Mouse (Mus musculus): ENCODE measurements around the gene Slc25a35.
"Not testable (repeated sequence)": the region's sequence is repeated elsewhere in the genome, so short reads cannot be mapped to it uniquely, and the experiment has no call there.

The Slc25a35 gene

DNA sequence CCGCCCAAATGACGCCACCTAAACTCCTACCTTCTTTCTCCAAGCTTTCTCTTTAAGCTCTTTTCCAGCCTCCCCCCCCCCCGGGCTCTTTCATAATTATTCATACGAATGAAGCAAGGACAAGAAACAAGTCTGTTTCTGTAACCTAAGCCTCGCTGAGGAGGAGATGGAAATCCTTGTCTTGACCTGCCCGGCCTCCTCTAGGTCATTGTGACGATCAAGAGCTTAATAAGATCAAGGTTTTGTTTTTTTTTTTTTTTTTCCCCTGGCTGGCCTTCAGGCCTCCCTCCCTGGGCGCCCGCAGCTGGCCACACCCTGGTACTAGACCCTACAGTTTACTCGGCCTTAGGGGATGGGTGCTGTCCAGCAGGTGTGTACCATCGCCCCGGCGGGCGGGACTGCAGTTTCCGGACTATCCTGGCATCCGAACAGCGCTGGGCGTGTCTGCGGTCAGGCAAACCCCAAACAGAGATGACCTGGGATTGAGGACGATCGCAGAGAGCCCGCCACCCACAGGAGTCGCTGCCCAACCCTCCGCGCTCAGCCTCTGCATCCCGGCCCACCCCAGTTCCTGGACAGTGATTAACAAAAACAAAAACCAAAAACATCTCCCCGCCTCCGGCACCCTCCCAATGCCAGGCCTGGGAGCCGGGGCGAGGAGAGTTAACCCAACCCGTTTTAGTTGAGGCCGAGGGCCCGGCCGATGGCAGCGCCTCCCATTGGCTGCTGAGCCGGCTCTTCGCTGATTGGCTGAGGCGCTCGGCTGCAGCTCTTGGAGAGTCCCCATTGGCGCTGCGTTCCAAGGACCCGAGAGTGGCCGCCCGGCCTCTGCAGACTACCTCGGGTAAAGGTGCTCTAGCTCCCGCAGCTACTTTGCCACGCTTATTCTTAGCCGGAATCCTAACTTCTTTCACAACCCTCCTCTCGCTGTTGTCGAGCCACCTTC is at the start of gene Slc25a35:
TSS of gene Slc25a35 (plus strand) at position 795 of the 946 bp plus-strand sequence.
- Histone ChIP-seq H3K4me1 (replicated peaks; ENCODE audit: low read depth, low read length) (peaks cover 60% of the 10 kb centered on the region), H3K9me3 (ENCODE audit: low read length) (no peaks in the 10 kb centered on the region), H3K4me3 (replicated peaks; ENCODE audit: low read length) (peak within 1 kb of the TSS; percentile 82), H3K36me3 (ENCODE audit: insufficient read depth, low read length) (peaks cover 26% of the 10 kb centered on the region), H3K27me3 (ENCODE audit: insufficient read depth, low read length) (no peaks in the 10 kb centered on the region)
- TF ChIP-seq POU5F1 (IDR thresholded peaks at IDR 0.05; ENCODE audit: borderline replicate concordance, low read length), result no peak
- no peak for TF ChIP-seq NANOG (IDR thresholded peaks at IDR 0.05; ENCODE audit: borderline replicate concordance, low read length)
- TF ChIP-seq CTCF (conservative IDR thresholded peaks at IDR 0.05; ENCODE audit: low read length), result no peak

DNA sequence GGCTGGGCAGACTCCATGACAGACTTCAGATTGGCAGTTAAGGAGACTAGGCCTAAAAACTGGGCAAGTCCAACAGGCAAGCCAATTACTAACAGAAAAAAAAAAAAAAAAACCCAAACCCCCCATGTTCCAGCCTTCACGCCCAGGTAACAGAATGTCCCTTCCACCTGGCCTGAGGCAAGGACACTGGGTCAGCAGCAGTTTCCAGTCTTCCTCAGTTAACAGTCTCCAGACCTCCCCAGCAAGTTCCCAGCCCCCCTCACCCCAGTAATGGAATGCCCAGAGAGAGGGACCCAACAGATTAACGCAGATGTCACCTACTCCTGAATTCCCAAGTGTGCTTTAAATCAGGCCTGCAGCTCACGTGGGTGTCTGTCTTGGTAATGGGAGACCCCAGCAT is 44.7 kb upstream of the Slc25a35 start:
- H3K9me3 ChIP-seq (ENCODE audit: low read length), result no peaks in the 10 kb centered on the region
- no peak for TF ChIP-seq POU5F1 (IDR thresholded peaks at IDR 0.05; ENCODE audit: borderline replicate concordance, low read length)
- TF ChIP-seq CTCF (conservative IDR thresholded peaks at IDR 0.05; ENCODE audit: low read length), result no peak
- no peak for TF ChIP-seq NANOG (IDR thresholded peaks at IDR 0.05; ENCODE audit: borderline replicate concordance, low read length)
- peaks cover 14% of the 10 kb centered on the region for H3K27me3 ChIP-seq (ENCODE audit: insufficient read depth, low read length)
- no peak overlapping the region for H3K4me3 ChIP-seq (replicated peaks; ENCODE audit: low read length)
- H3K4me1 ChIP-seq (replicated peaks; ENCODE audit: low read depth, low read length), result peaks cover 15% of the 10 kb centered on the region; the same call in 1 of the 2 replicates
- H3K36me3 ChIP-seq (ENCODE audit: insufficient read depth, low read length), result no peaks in the 10 kb centered on the region

DNA sequence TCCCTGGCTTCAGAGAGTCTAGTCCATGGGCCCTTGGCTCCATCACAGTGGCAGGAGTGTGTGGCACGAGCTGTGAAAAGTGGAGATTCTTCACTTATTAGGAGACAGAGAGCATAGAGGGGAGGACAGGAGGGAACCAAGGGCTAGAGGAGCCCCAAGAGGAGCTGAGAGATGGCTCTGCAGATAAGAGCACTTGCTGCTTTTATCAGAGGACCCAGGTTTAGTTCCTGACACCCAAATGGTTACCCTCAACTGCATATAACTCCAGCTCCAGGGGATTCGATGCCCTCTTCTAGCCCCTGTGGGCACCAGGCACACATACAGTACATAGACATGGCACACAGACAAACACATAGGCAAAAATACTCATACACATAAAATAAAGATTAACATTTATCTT is 43.2 kb upstream of the Slc25a35 start:
- no peaks in the 10 kb centered on the region for H3K9me3 ChIP-seq (ENCODE audit: low read length)

DNA sequence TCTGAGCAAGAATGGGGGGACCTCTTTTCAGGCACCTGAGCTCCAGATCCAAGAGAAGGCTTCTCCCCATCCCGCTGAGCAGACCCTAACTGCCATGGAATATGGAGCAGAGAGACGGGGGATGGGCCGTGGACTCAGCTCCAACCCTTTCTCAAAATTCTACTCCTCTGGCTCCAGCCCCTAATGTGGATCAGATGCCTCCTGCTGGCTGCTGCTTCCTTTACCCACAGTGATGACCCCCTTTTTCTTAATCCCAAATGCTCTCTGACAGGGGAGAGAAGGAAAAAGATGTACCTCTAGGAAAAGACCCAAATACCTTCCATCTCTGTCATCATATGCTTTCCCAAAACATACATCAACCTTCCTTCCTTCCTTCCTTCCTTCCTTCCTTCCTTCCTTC is 41.0 kb upstream of the Slc25a35 start, which contains the start of gene Odf4:
TSS of gene Odf4 (minus strand) at position 101 of the 400 bp plus-strand sequence.
- no peaks in the 10 kb centered on the region for H3K9me3 ChIP-seq (ENCODE audit: low read length)
- H3K27me3 ChIP-seq (ENCODE audit: insufficient read depth, low read length), result peaks cover 19% of the 10 kb centered on the region
- H3K4me1 ChIP-seq (replicated peaks; ENCODE audit: low read depth, low read length), result peaks cover 15% of the 10 kb centered on the region; the same call in 1 of the 2 replicates
- TF ChIP-seq NANOG (IDR thresholded peaks at IDR 0.05; ENCODE audit: borderline replicate concordance, low read length), result no peak
- no peak for TF ChIP-seq POU5F1 (IDR thresholded peaks at IDR 0.05; ENCODE audit: borderline replicate concordance, low read length)
- TF ChIP-seq CTCF (conservative IDR thresholded peaks at IDR 0.05; ENCODE audit: low read length), result no peak
- H3K36me3 ChIP-seq (ENCODE audit: insufficient read depth, low read length), result no peaks in the 10 kb centered on the region
- H3K4me3 ChIP-seq (replicated peaks; ENCODE audit: low read length), result no peak within 1 kb of the TSS

More for the DNA sequence above, 43.2 kb upstream of the Slc25a35 start:
- Histone ChIP-seq H3K4me3 (replicated peaks; ENCODE audit: low read length) (no peak overlapping the region), H3K4me1 (replicated peaks; ENCODE audit: low read depth, low read length) (peaks cover 15% of the 10 kb centered on the region; the same call in 1 of the 2 replicates), H3K27me3 (ENCODE audit: insufficient read depth, low read length) (peaks cover 14% of the 10 kb centered on the region), H3K36me3 (ENCODE audit: insufficient read depth, low read length) (no peaks in the 10 kb centered on the region)
- TF ChIP-seq NANOG (IDR thresholded peaks at IDR 0.05; ENCODE audit: borderline replicate concordance, low read length) (no peak), CTCF (conservative IDR thresholded peaks at IDR 0.05; ENCODE audit: low read length) (no peak), POU5F1 (IDR thresholded peaks at IDR 0.05; ENCODE audit: borderline replicate concordance, low read length) (no peak)

DNA sequence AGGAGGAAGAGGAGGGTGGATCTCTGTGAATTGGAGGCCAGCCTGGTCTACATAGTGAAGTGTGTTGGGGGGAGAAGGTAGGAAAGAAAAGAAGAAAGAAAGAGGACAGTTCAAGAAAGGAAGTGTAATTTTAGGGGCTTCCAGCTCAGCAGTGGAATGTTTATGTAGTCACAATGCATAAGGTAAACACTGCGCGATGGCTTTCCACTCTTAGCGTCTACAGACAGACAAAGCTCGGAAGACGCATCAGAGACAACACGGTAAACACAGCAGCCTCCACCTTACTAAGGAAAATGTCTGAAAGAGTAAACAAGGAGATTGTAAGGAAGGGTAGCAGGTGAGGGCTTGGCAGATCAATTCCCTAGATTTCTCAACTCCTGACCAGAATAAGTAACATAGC is 38.0 kb upstream of the Slc25a35 start:
- peaks cover 8% of the 10 kb centered on the region; the same call in 1 of the 2 replicates for H3K4me1 ChIP-seq (replicated peaks; ENCODE audit: low read depth, low read length)
- no peaks in the 10 kb centered on the region for H3K9me3 ChIP-seq (ENCODE audit: low read length)
- H3K27me3 ChIP-seq (ENCODE audit: insufficient read depth, low read length), result peaks cover 19% of the 10 kb centered on the region
- H3K4me3 ChIP-seq (replicated peaks; ENCODE audit: low read length), result no peak overlapping the region
- no peaks in the 10 kb centered on the region for H3K36me3 ChIP-seq (ENCODE audit: insufficient read depth, low read length)
- TF ChIP-seq CTCF (conservative IDR thresholded peaks at IDR 0.05; ENCODE audit: low read length), result no peak
- no peak for TF ChIP-seq POU5F1 (IDR thresholded peaks at IDR 0.05; ENCODE audit: borderline replicate concordance, low read length)
- TF ChIP-seq NANOG (IDR thresholded peaks at IDR 0.05; ENCODE audit: borderline replicate concordance, low read length), result no peak

DNA sequence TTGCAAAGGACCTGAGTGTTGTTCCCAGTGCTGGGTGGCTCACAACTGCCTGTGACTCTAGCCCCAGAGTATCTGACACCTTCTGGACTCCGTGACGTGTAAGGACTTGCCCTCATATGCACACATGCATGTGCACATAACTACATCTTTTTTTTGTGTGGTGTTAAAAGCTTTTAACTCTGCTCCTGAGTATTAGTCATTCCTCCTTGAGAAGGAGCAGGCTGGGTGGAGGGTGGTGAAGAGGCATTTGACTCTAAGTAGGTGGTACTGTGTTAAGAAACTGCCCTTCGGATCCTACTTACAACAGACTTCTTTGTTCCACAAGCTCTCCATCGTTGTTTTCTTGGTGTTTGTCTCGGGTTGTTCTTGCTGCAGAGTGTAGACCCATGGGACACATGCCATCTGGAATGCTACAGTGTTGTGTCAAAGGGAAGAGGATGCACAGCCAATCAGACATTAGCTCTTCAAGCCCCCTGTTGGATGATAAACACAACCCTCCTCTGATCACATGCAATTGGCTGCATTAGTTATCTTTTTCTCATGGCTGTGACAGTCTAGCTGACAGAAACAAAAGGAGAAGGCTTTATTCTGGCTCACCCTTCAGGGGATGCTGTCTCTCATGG is 33.9 kb upstream of the Slc25a35 start:
- Histone ChIP-seq H3K4me1 (replicated peaks; ENCODE audit: low read depth, low read length) (peaks cover 1% of the 10 kb centered on the region), H3K36me3 (ENCODE audit: insufficient read depth, low read length) (no peaks in the 10 kb centered on the region), H3K4me3 (replicated peaks; ENCODE audit: low read length) (no peak overlapping the region), H3K27me3 (ENCODE audit: insufficient read depth, low read length) (peaks cover 4% of the 10 kb centered on the region; the same call in 1 of the 2 replicates), H3K9me3 (ENCODE audit: low read length) (no peaks in the 10 kb centered on the region)
- TF ChIP-seq CTCF (conservative IDR thresholded peaks at IDR 0.05; ENCODE audit: low read length), result no peak
- TF ChIP-seq POU5F1 (IDR thresholded peaks at IDR 0.05; ENCODE audit: borderline replicate concordance, low read length), result no peak
- no peak for TF ChIP-seq NANOG (IDR thresholded peaks at IDR 0.05; ENCODE audit: borderline replicate concordance, low read length)

DNA sequence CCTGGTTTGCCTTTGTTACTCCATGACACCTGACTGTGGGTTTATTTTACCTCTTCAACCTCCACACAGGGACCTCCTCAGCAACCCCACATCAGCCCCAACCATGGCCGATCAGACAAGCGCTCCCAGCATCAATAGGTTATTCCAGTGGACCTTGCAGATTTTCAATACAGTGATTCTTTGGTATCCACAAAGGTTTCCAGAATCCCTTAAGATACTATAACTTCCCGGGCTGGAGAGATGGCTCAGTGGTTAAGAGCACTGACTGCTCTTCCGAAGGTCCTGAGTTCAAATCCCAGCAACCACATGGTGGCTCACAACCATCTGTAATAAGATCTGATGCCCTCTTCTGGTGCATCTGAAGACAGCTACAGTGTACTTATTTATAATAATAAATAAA is 31.0 kb upstream of the Slc25a35 start:
- H3K4me1 ChIP-seq (replicated peaks; ENCODE audit: low read depth, low read length), result peaks cover 19% of the 10 kb centered on the region
- H3K9me3 ChIP-seq (ENCODE audit: low read length); H3K36me3 ChIP-seq (ENCODE audit: insufficient read depth, low read length); H3K4me3 ChIP-seq (replicated peaks; ENCODE audit: low read length); H3K27me3 ChIP-seq (ENCODE audit: insufficient read depth, low read length): not testable (repeated sequence)

DNA sequence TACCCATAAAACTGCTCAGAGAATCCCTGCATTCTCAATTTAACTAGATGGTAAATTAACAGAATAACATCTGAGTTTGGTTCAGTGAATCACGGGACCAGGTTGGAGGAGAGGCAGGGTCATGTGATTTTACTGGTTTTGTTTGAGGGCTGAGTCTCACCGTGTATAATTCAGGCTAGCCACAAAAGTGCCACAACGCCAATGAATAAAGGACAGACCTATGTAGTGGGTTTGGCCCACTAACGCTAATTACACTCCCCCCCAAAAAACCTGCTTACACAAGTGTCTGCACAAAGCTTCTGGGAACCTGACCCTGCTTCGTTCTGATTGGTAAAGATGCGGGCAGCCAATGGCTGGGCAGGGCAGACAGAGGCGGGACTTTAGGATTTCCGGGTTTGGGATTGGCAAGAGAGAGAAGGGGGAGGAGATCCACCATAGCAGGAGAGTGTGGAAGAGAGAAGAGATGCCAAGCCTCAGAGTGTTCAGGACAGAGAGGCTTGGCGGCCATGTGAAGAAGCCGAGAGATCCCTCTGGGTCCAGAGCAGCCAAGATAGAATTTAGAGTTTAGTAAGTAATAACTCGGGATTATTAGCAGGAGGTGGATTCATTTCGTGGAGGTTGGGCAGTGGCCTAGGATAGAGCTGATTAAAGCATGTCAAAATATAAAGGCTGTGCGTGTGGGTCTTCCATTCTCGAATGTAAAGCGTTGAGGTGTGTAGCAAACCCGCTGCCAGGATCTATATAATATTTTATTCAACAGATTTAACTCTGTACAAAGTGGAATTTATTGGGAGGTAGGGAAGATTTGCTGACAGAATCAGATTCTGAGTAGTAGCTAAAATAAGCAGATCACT is 28.3 kb upstream of the Slc25a35 start:
- TF ChIP-seq POU5F1 (IDR thresholded peaks at IDR 0.05; ENCODE audit: borderline replicate concordance, low read length), result no peak
- no peak for TF ChIP-seq CTCF (conservative IDR thresholded peaks at IDR 0.05; ENCODE audit: low read length)
- no peak for TF ChIP-seq NANOG (IDR thresholded peaks at IDR 0.05; ENCODE audit: borderline replicate concordance, low read length)
- Histone ChIP-seq H3K27me3 (ENCODE audit: insufficient read depth, low read length) (peaks cover 2% of the 10 kb centered on the region; the same call in 1 of the 2 replicates), H3K36me3 (ENCODE audit: insufficient read depth, low read length) (peaks cover 9% of the 10 kb centered on the region), H3K4me1 (replicated peaks; ENCODE audit: low read depth, low read length) (peaks cover 19% of the 10 kb centered on the region), H3K9me3 (ENCODE audit: low read length) (no peaks in the 10 kb centered on the region), H3K4me3 (replicated peaks; ENCODE audit: low read length) (peak overlapping the region; percentile 73)

Data from E14TG2a.4 (cell line).